Mouse (Mus musculus) lung, adult 2 months (tissue): ENCODE data around the gene Atp11a. TPM values are rescaled to one million over a fixed set of nuclear protein-coding genes. Genes with fewer than 3 reads are reported as not detected.

Source experiments
- DNase-seq: peaks from one replicate; pipeline ENCODE4 v3.0.0; 2022
- H3K4me1 ChIP-seq: fragments of 200-500 bp; 2 replicates; pipeline ENCODE4 v1.6.1; 2011; ENCODE audit warnings: low read length; ENCODE audit not compliant: control insufficient read depth, insufficient read depth
- H3K4me3 ChIP-seq: fragments of 200-500 bp; replicated peaks from 2 replicates; pipeline ENCODE3; 2011; ENCODE audit warnings: low read depth, mild to moderate bottlenecking, control low read depth, low read length; ENCODE audit errors: extremely low read depth
- CTCF ChIP-seq: fragments of 200-500 bp; IDR thresholded peaks from 2 replicates; pipeline ENCODE4 v1.5.1; 2011; ENCODE audit warnings: mild to moderate bottlenecking, low read length, control low read depth; ENCODE audit not compliant: insufficient read depth
- POLR2A ChIP-seq: fragments of 200-500 bp; IDR thresholded peaks from 2 replicates; pipeline ENCODE4 v1.6.1; 2011; ENCODE audit warnings: low read depth, mild to moderate bottlenecking, control low read depth, low read length, borderline replicate concordance; ENCODE audit errors: extremely low read depth
- WGBS: fragments of 180-500 bp; shearing (Covaris S2); methylation state at CpG from one replicate; pipeline ENCODE4 v1.1.7; 2018; 5-methylcytosine and 5-hydroxymethylcytosine counted together
- polyA plus RNA-seq: library from polyadenylated mRNA; depleted of rRNA; stranded (reverse); fragments of >200 nt; gene quantifications from 2 replicates; pipeline ENCODE4 v1.2.3, GENCODE M21; 2012

The Atp11a gene
- polyA plus RNA-seq, 1 experiment = 307 TPM

DNA sequence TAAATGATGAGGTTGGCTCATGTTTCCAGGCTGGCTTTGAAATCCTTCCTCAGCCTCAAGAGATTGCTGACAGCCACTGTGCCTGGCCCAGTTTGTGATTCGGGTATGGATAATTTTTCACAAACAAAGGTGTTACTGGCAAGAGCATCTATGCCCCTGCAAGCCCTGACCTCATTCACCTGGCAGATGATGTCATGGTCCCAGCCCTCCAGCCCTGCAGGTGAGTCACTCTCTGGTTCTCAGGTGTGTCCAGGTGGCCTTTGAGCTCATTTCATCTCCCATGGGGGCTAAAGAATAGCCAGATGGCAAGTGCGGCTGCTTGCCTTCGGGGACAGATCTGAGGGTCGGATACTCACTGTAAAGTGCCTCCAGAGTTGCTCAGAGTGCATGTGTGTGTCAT, 8.2 kb downstream of the Atp11a start:
- Histone ChIP-seq H3K4me3 (no peak overlapping the region), H3K4me1 (peaks cover 14% of the 10 kb centered on the region)
- TF ChIP-seq POLR2A (no peak), CTCF (no peak)
- no peak for DNase-seq
- WGBS = 72% methylated on average over 4 of the region's 4 CpGs

DNA sequence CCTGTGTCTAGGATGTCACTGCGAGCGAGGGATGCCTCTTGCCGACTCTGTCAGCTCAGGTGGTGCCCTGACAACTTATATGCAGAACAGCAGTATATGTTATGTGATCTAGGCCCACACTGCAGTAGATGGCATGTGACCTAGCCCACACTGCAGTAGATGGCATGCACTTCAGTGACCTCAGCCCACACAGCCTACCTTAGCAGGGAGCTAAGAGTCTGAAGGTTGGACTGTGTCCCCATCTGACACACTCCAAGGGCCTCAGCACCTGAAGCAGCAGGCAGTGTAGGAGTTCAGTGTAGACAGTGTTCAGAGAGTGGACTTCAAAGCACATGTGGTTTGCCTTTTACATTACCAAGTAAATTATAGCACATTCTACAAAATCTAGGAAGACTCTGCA, 10.4 kb downstream of the Atp11a start:
- DNase-seq = no peak
- TF ChIP-seq CTCF (no peak), POLR2A (no peak)
- WGBS = 91% methylated on average over 3 of the region's 3 CpGs
- H3K4me3 ChIP-seq = no peak overlapping the region
- H3K4me1 ChIP-seq = peaks cover 19% of the 10 kb centered on the region

DNA sequence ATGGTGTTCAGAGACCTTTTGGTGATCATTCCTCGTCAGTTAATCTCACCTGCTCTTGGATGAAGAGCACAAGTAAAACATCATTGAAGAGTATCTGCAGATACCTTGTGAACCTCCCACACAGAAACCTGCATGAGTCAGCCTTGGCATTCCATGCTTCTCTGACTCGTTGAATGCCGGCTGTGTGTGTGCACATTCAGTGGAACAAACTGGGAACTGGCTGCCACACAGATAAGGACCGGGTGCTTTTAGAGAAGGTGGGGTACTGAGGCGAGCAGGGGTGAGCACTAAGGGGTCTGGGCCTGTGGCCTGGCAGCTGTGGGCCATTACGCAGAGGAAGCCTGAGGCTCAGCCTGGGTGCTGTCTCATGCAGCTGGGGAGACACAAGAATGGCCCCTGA, 11.9 kb downstream of the Atp11a start:
- TF ChIP-seq POLR2A = no peak
- TF ChIP-seq CTCF = no peak
- WGBS = 72% methylated on average over 6 of the region's 6 CpGs
- no peak for DNase-seq
- no peak overlapping the region for H3K4me3 ChIP-seq
- H3K4me1 ChIP-seq = peaks cover 27% of the 10 kb centered on the region

DNA sequence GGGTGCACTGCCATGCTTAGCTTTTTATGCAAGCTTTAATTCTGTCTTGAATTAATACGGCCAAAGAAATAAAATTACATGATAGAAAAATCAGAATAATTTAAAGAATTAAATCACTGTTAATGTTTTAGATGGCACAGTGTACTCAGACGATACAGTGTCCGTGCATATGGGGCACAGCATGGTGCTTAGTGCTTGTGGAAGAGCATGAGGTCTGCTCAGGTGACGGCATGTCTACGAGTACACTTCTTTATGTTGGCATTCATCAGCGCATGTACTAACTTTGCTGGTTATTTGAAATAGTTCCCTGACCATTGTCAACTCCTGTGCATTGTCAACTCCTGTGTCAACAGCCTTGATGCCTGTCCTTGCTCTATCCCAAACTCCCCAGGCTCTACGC, 12.5 kb downstream of the Atp11a start:
- 90% methylated on average over 7 of the region's 7 CpGs for WGBS
- DNase-seq = no peak
- Histone ChIP-seq H3K4me1 (peaks cover 29% of the 10 kb centered on the region), H3K4me3 (no peak overlapping the region)
- no peak for TF ChIP-seq POLR2A

DNA sequence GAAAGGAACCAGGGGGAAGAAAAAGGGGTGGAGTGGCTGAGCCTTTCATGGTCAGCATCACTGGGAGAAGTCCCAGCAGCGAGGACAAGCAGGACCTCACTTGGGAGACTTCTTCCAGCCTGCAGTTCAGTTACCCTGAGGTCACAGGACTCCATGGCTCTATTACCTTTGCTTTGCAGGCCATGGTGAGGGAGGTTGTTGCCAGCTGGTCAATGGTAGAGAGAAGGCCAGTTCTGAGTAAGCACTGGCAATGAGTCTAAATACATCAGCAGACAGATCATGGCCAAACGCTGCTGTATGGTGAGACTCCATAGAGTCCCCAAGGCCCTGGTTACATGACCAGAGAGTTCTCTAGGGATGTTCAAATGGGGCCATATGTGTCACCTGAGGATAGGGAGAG, 15.5 kb downstream of the Atp11a start:
- TF ChIP-seq POLR2A (no peak), CTCF (no peak)
- WGBS = 77% methylated on average over 2 of the region's 2 CpGs
- peaks cover 40% of the 10 kb centered on the region for H3K4me1 ChIP-seq
- no peak for DNase-seq
- no peak overlapping the region for H3K4me3 ChIP-seq

DNA sequence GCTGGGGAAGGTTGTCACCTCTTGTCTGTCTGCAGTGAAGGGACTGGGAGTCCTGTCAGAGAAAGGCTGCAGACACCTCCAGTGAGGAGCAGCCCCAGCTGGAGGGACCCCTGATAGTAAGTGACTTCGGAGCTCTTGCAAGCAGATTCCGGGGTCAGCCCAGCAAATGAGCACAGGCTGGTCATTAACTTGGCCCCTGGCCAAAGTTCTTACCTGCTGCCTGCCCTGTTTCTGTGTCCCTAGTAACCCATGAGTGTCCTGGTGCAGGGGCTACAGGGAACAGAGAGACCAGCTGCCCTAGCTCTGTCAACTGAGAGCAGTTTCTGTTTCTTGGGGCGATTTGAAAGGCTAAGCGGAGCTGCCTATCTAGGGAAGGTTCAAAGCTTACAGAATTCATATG, 17.1 kb downstream of the Atp11a start:
- Histone ChIP-seq H3K4me3 (no peak overlapping the region), H3K4me1 (peaks cover 42% of the 10 kb centered on the region)

DNA sequence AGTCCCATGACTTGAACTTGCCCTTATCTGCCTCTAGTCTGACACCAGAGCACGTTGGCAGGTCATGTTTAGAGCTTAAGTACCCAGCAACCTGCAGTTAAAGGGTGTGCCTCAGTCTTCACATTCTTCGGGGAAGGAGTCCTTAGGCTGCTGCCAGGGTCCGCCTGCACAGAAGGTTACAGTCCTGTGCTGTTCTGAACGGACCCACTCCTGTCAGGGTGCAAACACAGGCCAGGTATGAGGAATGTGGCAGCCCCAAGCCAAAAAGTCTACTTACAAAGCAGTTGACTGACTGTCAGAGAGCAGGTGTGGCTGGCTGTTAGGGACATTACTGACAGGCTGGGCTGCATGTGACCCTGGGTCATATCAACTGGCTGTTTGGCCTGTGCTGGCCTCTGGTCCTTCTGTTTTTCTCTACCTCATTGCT, 18.1 kb downstream of the Atp11a start:
- no peak overlapping the region for H3K4me3 ChIP-seq
- peak; percentile 52 for DNase-seq
- TF ChIP-seq CTCF (no peak), POLR2A (no peak)
- peaks cover 49% of the 10 kb centered on the region for H3K4me1 ChIP-seq
- 44% methylated on average over 4 of the region's 4 CpGs for WGBS

More for the DNA sequence above, 17.1 kb downstream of the Atp11a start:
- DNase-seq = no peak
- no peak for TF ChIP-seq CTCF
- TF ChIP-seq POLR2A = no peak
- 69% methylated on average over 4 of the region's 4 CpGs for WGBS

DNA sequence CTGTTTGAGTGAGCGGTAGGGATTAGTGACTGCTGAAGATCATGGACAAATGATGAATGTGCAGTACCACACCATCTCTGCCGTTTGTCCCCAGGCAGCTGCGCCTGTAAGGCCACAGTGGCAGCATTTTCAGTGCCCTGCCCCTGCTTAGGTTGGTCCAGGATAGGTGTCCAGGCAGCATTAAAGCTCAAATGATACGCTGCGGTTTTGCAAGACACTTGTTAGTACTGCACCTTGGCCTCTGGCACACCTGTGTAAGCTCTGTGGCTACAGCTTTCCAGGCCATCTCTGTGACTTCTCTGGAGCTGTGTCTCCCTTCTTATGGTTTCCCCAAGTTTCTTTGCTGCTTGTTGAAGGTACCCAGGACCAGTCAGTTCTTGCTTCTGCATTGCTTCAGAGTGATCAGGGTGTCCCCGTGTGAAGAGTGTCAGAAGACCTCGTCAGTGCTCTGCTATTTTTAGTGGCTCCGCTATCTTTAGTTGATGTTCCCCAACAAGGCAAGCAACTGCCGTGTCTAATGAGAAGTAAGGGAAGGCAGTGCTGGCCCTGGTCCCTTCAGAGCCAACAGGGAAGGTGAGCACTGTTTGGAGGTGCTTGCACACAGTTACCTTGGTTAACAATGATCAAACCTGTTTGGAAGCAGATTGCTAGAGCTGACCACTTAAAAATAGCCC, 18.6 kb downstream of the Atp11a start:
- WGBS = 55% methylated on average over 9 of the region's 9 CpGs
- Histone ChIP-seq H3K4me1 (peaks cover 52% of the 10 kb centered on the region), H3K4me3 (no peak overlapping the region)
- no peak for DNase-seq
- TF ChIP-seq CTCF (no peak), POLR2A (no peak)

DNA sequence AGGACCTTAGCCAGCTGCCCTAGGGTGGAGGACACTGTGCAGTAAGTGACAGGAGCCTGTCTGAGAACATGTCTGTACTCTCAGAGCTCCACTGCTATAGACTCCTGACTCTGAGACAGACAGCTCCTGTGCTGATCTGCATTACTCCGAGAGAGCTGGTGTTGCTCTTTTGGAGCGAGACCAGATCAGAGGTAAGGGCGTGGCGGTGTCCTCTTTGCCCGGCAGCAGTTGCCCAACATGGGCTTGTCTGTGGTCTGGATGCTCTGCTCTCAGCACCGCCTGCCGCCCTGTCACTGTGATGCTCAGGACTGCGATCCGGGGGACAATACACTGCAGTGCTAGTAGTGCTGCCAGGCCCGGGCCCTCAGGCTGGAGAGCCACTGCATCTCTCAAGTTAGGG, 19.4 kb downstream of the Atp11a start:
- 64% methylated on average over 10 of the region's 10 CpGs for whole genome bisulfite sequencing
- TF ChIP-seq POLR2A = no peak
- TF ChIP-seq CTCF = no peak
- no peak for DNase-seq
- Histone ChIP-seq H3K4me1 (peaks cover 52% of the 10 kb centered on the region), H3K4me3 (no peak overlapping the region)

DNA sequence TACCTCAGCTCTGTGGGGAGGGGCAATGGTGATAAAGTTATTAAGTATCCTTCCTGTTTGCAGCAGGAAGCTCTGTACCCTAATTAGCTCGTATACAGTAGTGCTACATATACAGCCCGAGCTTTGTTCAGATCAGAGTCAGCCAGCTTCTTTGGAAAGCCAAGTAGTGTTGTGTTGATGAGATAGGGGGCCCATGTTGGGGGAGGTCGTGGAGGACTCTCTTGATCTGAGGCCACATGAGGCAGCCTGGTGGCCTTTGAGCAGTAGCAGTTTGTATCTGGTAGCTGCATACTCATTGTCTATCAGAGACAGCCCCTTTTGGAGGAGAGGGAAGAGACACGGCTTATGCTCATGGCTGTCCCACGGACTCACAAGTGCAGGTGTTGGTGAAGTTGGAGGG, 20.4 kb downstream of the Atp11a start:
- WGBS = 50% methylated on average over 5 of the region's 5 CpGs
- Histone ChIP-seq H3K4me1 (peaks cover 44% of the 10 kb centered on the region), H3K4me3 (no peak overlapping the region)
- no peak for TF ChIP-seq CTCF
- TF ChIP-seq POLR2A = no peak
- no peak for DNase-seq

DNA sequence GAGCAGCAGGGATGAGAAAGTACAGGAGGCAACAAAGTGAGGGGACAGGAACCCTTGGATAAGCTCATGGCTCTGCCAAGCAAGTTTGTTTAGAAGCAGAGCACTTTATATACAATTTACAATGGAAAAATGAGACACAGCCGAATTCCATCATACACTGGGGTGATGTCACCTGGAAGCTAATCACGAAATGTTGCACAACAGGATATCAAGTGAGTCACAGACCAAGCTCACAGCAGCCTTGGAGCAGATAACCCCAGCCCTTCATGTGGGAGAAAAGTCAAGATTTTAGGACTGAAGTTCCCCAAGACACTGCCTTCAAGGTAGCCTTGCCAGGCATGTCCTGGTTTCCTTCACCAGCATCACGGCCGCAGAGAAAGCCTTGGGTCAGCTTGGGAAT, 22.7 kb downstream of the Atp11a start:
- no peak for DNase-seq
- Histone ChIP-seq H3K4me3 (no peak overlapping the region), H3K4me1 (peaks cover 34% of the 10 kb centered on the region)
- TF ChIP-seq CTCF (no peak), POLR2A (no peak)
- WGBS = 23% methylated on average over 4 of the region's 4 CpGs
